Mouse (Mus musculus) lung, embryonic 15.5 days (tissue): Measurements from ENCODE around the gene Tmem170. TPM values are rescaled to one million over a fixed set of nuclear protein-coding genes. Genes with fewer than 3 reads are reported as not detected.

Source experiments
- ATAC-seq: fragments of 200-750 bp; cut with Nextera tagmentation; 2 replicates; pipeline ENCODE4 v1.8.0; 2017; ENCODE audit warnings: moderate number of reproducible peaks, borderline replicate concordance; ENCODE audit not compliant: low FRiP score, low TSS enrichment; ENCODE audit errors: extremely low read depth
- H3K27ac ChIP-seq: fragments of 300-500 bp; sonication (generic); 2 replicates; pipeline ENCODE4 v1.5.1; 2015; ENCODE audit warnings: moderate library complexity, mild to moderate bottlenecking, inconsistent platforms
- H3K27me3 ChIP-seq: fragments of 300-500 bp; sonication (generic); 2 replicates; pipeline ENCODE4 v1.6.1; 2015; ENCODE audit warnings: inconsistent platforms
- H3K36me3 ChIP-seq: fragments of 300-500 bp; sonication (generic); 2 replicates; pipeline ENCODE4 v1.6.1; 2015; ENCODE audit warnings: inconsistent platforms
- H3K4me1 ChIP-seq: fragments of 300-500 bp; sonication (generic); 2 replicates; pipeline ENCODE4 v1.6.1; 2015; ENCODE audit warnings: inconsistent platforms
- H3K4me2 ChIP-seq: fragments of 300-500 bp; sonication (generic); 2 replicates; pipeline ENCODE4 v1.6.1; 2015; ENCODE audit warnings: inconsistent platforms, mild to moderate bottlenecking, moderate library complexity
- H3K4me3 ChIP-seq: fragments of 300-500 bp; sonication (generic); 2 replicates; pipeline ENCODE4 v1.5.1; 2015; ENCODE audit warnings: mild to moderate bottlenecking, inconsistent platforms
- H3K9ac ChIP-seq: fragments of 300-500 bp; sonication (generic); 2 replicates; pipeline ENCODE4 v1.6.1; 2015; ENCODE audit warnings: inconsistent platforms
- H3K9me3 ChIP-seq: fragments of 300-500 bp; sonication (generic); 2 replicates; pipeline ENCODE4 v1.6.1; 2016; ENCODE audit warnings: inconsistent platforms
- WGBS: fragments of 180-500 bp; shearing (Covaris S2); methylation state at CpG from one replicate; pipeline ENCODE4 v1.1.7; 2015; 5-methylcytosine and 5-hydroxymethylcytosine counted together
- polyA plus RNA-seq: library from polyadenylated mRNA; unstranded; fragments of >200 nt; fragmentation: Nextera tagmentation; extraction: Ambion mirVana; gene quantifications from 2 replicates; pipeline ENCODE4 v1.2.1, GENCODE M21; 2015

The Tmem170 gene
- polyA plus RNA-seq, 1 experiment from 2014 or later: 10.2 TPM

- Histone ChIP-seq H3K27ac (no peak overlapping the region), H3K4me2 (no peak overlapping the region), H3K9ac (no peak overlapping the region), H3K9me3 (no peaks in the 10 kb centered on the region), H3K4me3 (no peak overlapping the region), H3K36me3 (peaks cover 40% of the 10 kb centered on the region), H3K4me1 (peaks cover 11% of the 10 kb centered on the region), H3K27me3 (no peaks in the 10 kb centered on the region)
- 77% methylated on average over 5 of the region's 5 CpGs for whole genome bisulfite sequencing
- ATAC-seq: no peak
Measured at GRCm38 (mm10) chr8:111832983-111833382, 43.6 kb downstream of the Tmem170 start.

GRCm38 (mm10) chr8:111831996-111832395 lies 44.6 kb downstream of the Tmem170 start:
- Histone ChIP-seq H3K27me3 (no peaks in the 10 kb centered on the region), H3K9ac (no peak overlapping the region), H3K4me3 (no peak overlapping the region), H3K4me2 (no peak overlapping the region), H3K4me1 (peaks cover 12% of the 10 kb centered on the region), H3K27ac (peak overlapping the region; percentile 22; the same call in 1 of the 2 replicates), H3K9me3 (no peaks in the 10 kb centered on the region), H3K36me3 (peaks cover 35% of the 10 kb centered on the region)
- ATAC-seq: no peak
- 60% methylated on average over 4 of the region's 4 CpGs for WGBS

- WGBS: 45% methylated on average over 6 of the region's 6 CpGs
- peak overlapping the region; percentile 78 for H3K27ac ChIP-seq
- H3K4me1 ChIP-seq: peaks cover 12% of the 10 kb centered on the region
- no peak overlapping the region for H3K4me2 ChIP-seq
- peaks cover 45% of the 10 kb centered on the region for H3K36me3 ChIP-seq
- H3K9me3 ChIP-seq: no peaks in the 10 kb centered on the region
- H3K9ac ChIP-seq: no peak overlapping the region
- H3K4me3 ChIP-seq: no peak overlapping the region
- ATAC-seq: peak; percentile 31; the same call in 1 of the 2 replicates
- H3K27me3 ChIP-seq: no peaks in the 10 kb centered on the region
Measured at GRCm38 (mm10) chr8:111828595-111828994, 48.0 kb downstream of the Tmem170 start.

GRCm38 (mm10) chr8:111825219-111825618 lies 51.3 kb downstream of the Tmem170 start:
- Histone ChIP-seq H3K36me3 (peaks cover 45% of the 10 kb centered on the region), H3K9ac (no peak overlapping the region), H3K4me2 (no peak overlapping the region), H3K4me1 (peaks cover 12% of the 10 kb centered on the region), H3K27ac (no peak overlapping the region), H3K27me3 (no peaks in the 10 kb centered on the region), H3K4me3 (no peak overlapping the region), H3K9me3 (no peaks in the 10 kb centered on the region)
- no peak for ATAC-seq
- WGBS: 59% methylated on average over 6 of the region's 6 CpGs

DNA sequence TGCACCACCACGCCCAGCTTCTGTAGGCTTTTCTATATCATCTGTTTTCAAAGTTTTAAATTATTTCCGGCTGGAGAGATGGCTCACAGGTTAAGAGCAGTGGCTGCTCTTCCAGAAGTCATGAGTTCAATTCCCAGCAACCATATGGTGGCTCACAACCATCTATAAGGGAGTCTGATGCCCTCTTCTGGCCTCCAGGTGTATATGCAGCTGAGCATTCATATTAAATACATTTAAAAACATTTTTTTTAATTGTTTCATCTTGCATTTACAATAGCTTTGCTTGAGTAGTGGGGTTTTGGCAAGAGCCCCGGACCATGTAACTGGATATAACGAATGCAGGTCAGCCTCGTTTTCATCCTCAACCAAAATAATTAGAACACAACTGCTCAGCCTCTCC lies 52.2 kb downstream of the Tmem170 start:
- peaks cover 45% of the 10 kb centered on the region for H3K36me3 ChIP-seq

DNA sequence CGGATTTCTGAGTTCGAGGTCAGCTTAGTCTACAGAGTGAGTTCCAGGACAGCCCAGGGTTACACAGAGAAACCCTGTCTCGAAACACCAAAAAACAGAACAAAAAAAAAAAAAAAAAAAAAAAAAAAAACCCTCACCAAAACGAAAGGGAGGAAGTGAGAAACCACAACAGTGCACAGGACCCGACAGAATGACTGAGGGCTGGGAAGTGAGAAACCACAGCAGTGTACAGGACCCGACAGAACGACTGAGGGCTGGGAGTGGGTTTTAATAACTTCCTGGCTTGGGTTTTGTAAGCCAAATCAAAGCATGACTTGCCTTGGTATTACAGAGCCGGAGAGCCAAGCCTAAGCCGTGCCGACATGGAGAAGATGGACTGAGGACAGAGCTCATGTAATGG lies 55.4 kb downstream of the Tmem170 start:
- Histone ChIP-seq H3K27ac (peak overlapping the region; percentile 73), H3K9ac (no peak overlapping the region), H3K4me2 (no peak overlapping the region), H3K9me3 (no peaks in the 10 kb centered on the region), H3K4me3 (no peak overlapping the region), H3K36me3 (peaks cover 31% of the 10 kb centered on the region), H3K4me1 (no peaks in the 10 kb centered on the region; the same call in 1 of the 2 replicates), H3K27me3 (no peaks in the 10 kb centered on the region)
- ATAC-seq: no peak
- WGBS: 64% methylated on average over 10 of the region's 10 CpGs

More for the DNA sequence above, 52.2 kb downstream of the Tmem170 start:
- no peak overlapping the region for H3K4me3 ChIP-seq
- no peaks in the 10 kb centered on the region for H3K27me3 ChIP-seq
- H3K9me3 ChIP-seq: no peaks in the 10 kb centered on the region
- H3K4me1 ChIP-seq: peaks cover 6% of the 10 kb centered on the region
- no peak for ATAC-seq
- no peak overlapping the region for H3K9ac ChIP-seq
- H3K4me2 ChIP-seq: no peak overlapping the region
- no peak overlapping the region for H3K27ac ChIP-seq
- WGBS: 94% methylated on average over 5 of the region's 5 CpGs

GRCm38 (mm10) chr8:111820691-111821090 lies 55.9 kb downstream of the Tmem170 start:
- Histone ChIP-seq H3K9ac (no peak overlapping the region), H3K27me3 (no peaks in the 10 kb centered on the region), H3K9me3 (no peaks in the 10 kb centered on the region), H3K36me3 (peaks cover 33% of the 10 kb centered on the region), H3K4me1 (no peaks in the 10 kb centered on the region; the same call in 1 of the 2 replicates), H3K4me2 (no peak overlapping the region), H3K27ac (peak overlapping the region; percentile 73), H3K4me3 (no peak overlapping the region)
- 78% methylated on average over 4 of the region's 4 CpGs for WGBS
- ATAC-seq: no peak

DNA sequence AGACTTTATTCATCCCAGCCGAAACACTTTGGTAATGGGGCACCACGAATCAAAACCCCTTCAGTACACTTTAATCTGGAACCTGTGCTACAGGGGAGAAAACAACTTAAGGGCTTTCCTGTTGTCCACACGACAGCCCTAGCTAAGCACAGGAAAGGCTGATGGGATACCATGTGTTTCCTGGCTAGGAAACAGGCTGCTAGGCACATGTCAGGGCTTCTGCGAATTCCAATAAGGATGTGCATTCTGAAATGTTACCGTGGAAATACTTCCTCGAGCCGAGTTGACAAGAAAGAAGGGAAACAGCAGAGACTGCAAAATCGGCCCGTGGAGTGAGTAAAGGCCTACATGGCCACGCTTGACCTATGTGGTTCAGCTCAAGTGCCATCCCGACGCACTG lies 56.5 kb downstream of the Tmem170 start:
- H3K36me3 ChIP-seq: peaks cover 35% of the 10 kb centered on the region
- no peak overlapping the region for H3K9ac ChIP-seq
- ATAC-seq: no peak
- 79% methylated on average over 12 of the region's 12 CpGs for WGBS
- H3K9me3 ChIP-seq: no peaks in the 10 kb centered on the region
- H3K4me1 ChIP-seq: no peaks in the 10 kb centered on the region; the same call in 1 of the 2 replicates
- no peaks in the 10 kb centered on the region for H3K27me3 ChIP-seq
- peak overlapping the region; percentile 73 for H3K27ac ChIP-seq
- no peak overlapping the region for H3K4me2 ChIP-seq
- H3K4me3 ChIP-seq: no peak overlapping the region

DNA sequence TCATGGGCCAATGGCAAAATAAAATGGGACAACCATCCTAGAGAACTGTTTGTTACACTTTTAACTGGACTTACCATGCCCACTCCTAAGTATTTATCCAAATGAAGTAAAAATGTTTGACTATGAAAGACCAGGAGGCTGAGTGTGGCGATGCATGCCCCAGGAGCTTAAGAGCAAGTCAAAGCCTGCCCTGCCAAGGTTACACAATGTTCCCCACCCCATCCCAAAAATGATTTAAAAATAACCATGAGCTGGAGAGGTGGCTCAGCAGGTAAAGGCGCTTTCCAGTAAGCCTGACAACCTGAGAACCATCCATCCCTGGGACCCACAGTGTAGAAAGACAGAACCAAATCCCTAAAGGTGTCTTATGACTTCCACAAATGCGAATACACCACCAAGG lies 58.0 kb downstream of the Tmem170 start:
- H3K4me1 ChIP-seq: no peaks in the 10 kb centered on the region; the same call in 1 of the 2 replicates
- WGBS: 92% methylated on average over 3 of the region's 3 CpGs
- no peak overlapping the region for H3K9ac ChIP-seq
- no peaks in the 10 kb centered on the region for H3K9me3 ChIP-seq
- H3K27me3 ChIP-seq: no peaks in the 10 kb centered on the region
- no peak for ATAC-seq
- peaks cover 24% of the 10 kb centered on the region for H3K36me3 ChIP-seq
- H3K4me3 ChIP-seq: no peak overlapping the region
- H3K27ac ChIP-seq: no peak overlapping the region
- H3K4me2 ChIP-seq: no peak overlapping the region

DNA sequence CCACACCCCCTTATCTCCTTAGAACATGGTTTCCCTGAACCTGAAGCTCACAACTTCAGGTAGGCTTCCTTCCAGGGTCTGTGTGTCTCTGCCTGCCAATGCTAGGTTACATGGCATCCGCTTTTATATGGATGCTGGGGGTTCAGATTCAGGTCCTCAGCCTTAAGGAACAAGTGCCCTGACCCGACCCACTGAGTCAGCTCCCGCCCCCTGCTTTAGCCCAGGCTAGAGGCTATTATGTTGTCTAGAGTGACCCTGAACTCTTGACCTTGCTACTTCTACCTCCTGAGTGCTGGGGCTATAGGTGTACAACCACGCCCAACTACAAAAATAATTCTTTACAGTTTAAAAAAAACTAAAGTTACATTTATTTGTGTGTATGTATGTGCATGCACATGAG lies 61.5 kb downstream of the Tmem170 start:
- no peak for ATAC-seq
- H3K27me3 ChIP-seq: no peaks in the 10 kb centered on the region
- no peaks in the 10 kb centered on the region for H3K9me3 ChIP-seq
- no peak overlapping the region for H3K27ac ChIP-seq
- no peak overlapping the region for H3K4me3 ChIP-seq
- H3K4me1 ChIP-seq: no peaks in the 10 kb centered on the region; the same call in 1 of the 2 replicates
- H3K36me3 ChIP-seq: peaks cover 10% of the 10 kb centered on the region; the same call in 1 of the 2 replicates
- no peak overlapping the region for H3K4me2 ChIP-seq
- 87% methylated on average over 4 of the region's 4 CpGs for WGBS
- H3K9ac ChIP-seq: no peak overlapping the region

GRCm38 (mm10) chr8:111813818-111814217 lies 62.7 kb downstream of the Tmem170 start:
- no peak for ATAC-seq
- H3K27me3 ChIP-seq: no peaks in the 10 kb centered on the region
- no peak overlapping the region for H3K4me3 ChIP-seq
- H3K9me3 ChIP-seq: no peaks in the 10 kb centered on the region
- H3K4me2 ChIP-seq: no peak overlapping the region
- H3K4me1 ChIP-seq: no peaks in the 10 kb centered on the region; the same call in 1 of the 2 replicates
- H3K27ac ChIP-seq: no peak overlapping the region
- peaks cover 4% of the 10 kb centered on the region; the same call in 1 of the 2 replicates for H3K36me3 ChIP-seq
- 94% methylated on average over 9 of the region's 9 CpGs for WGBS
- H3K9ac ChIP-seq: no peak overlapping the region
